Comparison of ENCODE assay signal across 27 mouse cellular contexts in genomic region chr13:118721668-118722067, GRCm38 (mm10). TPM values are rescaled to one million over a fixed set of nuclear protein-coding genes. Genes with fewer than 3 reads are reported as not detected.
DNase-seq lines count a peak whose midpoint lies in the region; ATAC-seq lines count a peak whose summit lies in the region.
"Had no signal": no experiment of that assay in that cellular context is flagged by ENCODE, and none has a peak within 500 bp of the region (broad histone marks: within the 10 kb centered on the region; RNA-seq: fewer than 3 reads in every experiment).

No protein-coding gene starts in this region.

- H3K9ac ChIP-seq in kidney, embryonic 16.5 days (replicated peaks; ENCODE audit: low read length), result no peak overlapping the region
- no peak overlapping the region for H3K9ac ChIP-seq in neural tube, embryonic 12.5 days
- H3K9ac ChIP-seq: embryonic facial prominence, embryonic 12.5 days; embryonic facial prominence, embryonic 15.5 days; forebrain, postnatal 0 days; heart, embryonic 12.5 days; heart, embryonic 15.5 days; hindbrain, embryonic 13.5 days had no signal

- no peaks in the 10 kb centered on the region for H3K36me3 ChIP-seq in kidney, embryonic 16.5 days (ENCODE audit: insufficient read depth, low read length)
- H3K36me3 ChIP-seq in neural tube, embryonic 12.5 days, result no peaks in the 10 kb centered on the region
- H3K36me3 ChIP-seq: embryonic facial prominence, embryonic 12.5 days; embryonic facial prominence, embryonic 15.5 days; heart, embryonic 12.5 days; heart, embryonic 15.5 days; hindbrain, embryonic 10.5 days; hindbrain, embryonic 13.5 days had no signal

- WGBS in kidney, embryonic 16.5 days, result 21% methylated on average over 1 of the region's 1 CpGs
- 25% methylated on average over 1 of the region's 1 CpGs for whole genome bisulfite sequencing in neural tube, embryonic 12.5 days

- H3K4me3 ChIP-seq in kidney, embryonic 16.5 days (ENCODE audit: low read length), result no peak overlapping the region
- no peak overlapping the region for H3K4me3 ChIP-seq in neural tube, embryonic 12.5 days
- H3K4me3 ChIP-seq: embryonic facial prominence, embryonic 12.5 days; embryonic facial prominence, embryonic 15.5 days; heart, embryonic 12.5 days; heart, embryonic 15.5 days; hindbrain, embryonic 10.5 days; hindbrain, embryonic 13.5 days had no signal

- no peak overlapping the region for H3K27ac ChIP-seq in kidney, embryonic 16.5 days (ENCODE audit: low read length)
- H3K27ac ChIP-seq in neural tube, embryonic 12.5 days, result no peak overlapping the region
- H3K27ac ChIP-seq: embryonic facial prominence, embryonic 12.5 days; embryonic facial prominence, embryonic 15.5 days; heart, embryonic 15.5 days; hindbrain, embryonic 10.5 days; hindbrain, embryonic 13.5 days had no signal

- peak; percentile 35; the same call in 1 of the 2 replicates for ATAC-seq in kidney, embryonic 16.5 days (ENCODE audit: low FRiP score, low TSS enrichment)
- ATAC-seq in neural tube, embryonic 12.5 days (ENCODE audit: low FRiP score, low read depth), result 0 out of 2 replicates have a peak, but pooled peaks have one; percentile 44
- ATAC-seq: activated CD4-positive, CD25-positive, alpha-beta regulatory T cell, adult 4 months; forebrain, embryonic 14.5 days; forebrain, postnatal 0 days; hindbrain, embryonic 16.5 days had no signal

- no peaks in the 10 kb centered on the region for H3K9me3 ChIP-seq in kidney, embryonic 16.5 days (ENCODE audit: low read length)
- no peaks in the 10 kb centered on the region for H3K9me3 ChIP-seq in neural tube, embryonic 12.5 days
- H3K9me3 ChIP-seq: embryonic facial prominence, embryonic 12.5 days; embryonic facial prominence, embryonic 15.5 days; heart, embryonic 12.5 days; heart, embryonic 15.5 days; hindbrain, embryonic 10.5 days; hindbrain, embryonic 13.5 days had no signal

- H3K4me2 ChIP-seq in kidney, embryonic 16.5 days (replicated peaks; ENCODE audit: low read depth, low read length), result no peak overlapping the region
- no peak overlapping the region for H3K4me2 ChIP-seq in neural tube, embryonic 12.5 days (replicated peaks)
- H3K4me2 ChIP-seq: embryonic facial prominence, embryonic 12.5 days; embryonic facial prominence, embryonic 15.5 days; heart, embryonic 12.5 days; heart, embryonic 15.5 days; hindbrain, embryonic 13.5 days had no signal

- no peaks in the 10 kb centered on the region for H3K4me1 ChIP-seq in kidney, embryonic 16.5 days (ENCODE audit: insufficient read depth, low read length)
- no peaks in the 10 kb centered on the region for H3K4me1 ChIP-seq in neural tube, embryonic 12.5 days
- H3K4me1 ChIP-seq: embryonic facial prominence, embryonic 12.5 days; embryonic facial prominence, embryonic 15.5 days; heart, embryonic 12.5 days; heart, embryonic 15.5 days; hindbrain, embryonic 13.5 days had no signal

- DNase-seq in embryo, embryonic 10 days (ENCODE audit: low spot score), result peak; percentile 38
- no peak for DNase-seq in embryo, embryonic 9.5 days (ENCODE audit: extremely low spot score)
- DNase-seq in kidney, adult 11 months, result no peak
- no peak for DNase-seq in neural tube, embryonic 10.5 days (ENCODE audit: extremely low spot score, low spot score)
- peak; percentile 34 for DNase-seq in mesoderm, embryonic 11.5 days (ENCODE audit: low read depth, low spot score)
- no peak for DNase-seq in left cerebral cortex, adult 11 months (ENCODE audit: low spot score)
- DNase-seq: adrenal gland, postnatal 10 days; adrenal gland, postnatal 36 days; cerebellum, adult 18-20 months; cerebellum, adult 9-10 months; cerebellum, postnatal 14 days; forebrain, postnatal 0 days; gastrocnemius, postnatal 25 days; heart, adult 18-20 months; heart, postnatal 10 days; heart, postnatal 36 days had no signal

- no peaks in the 10 kb centered on the region for H3K27me3 ChIP-seq in kidney, embryonic 16.5 days (ENCODE audit: insufficient read depth, low read length)
- peaks cover 2% of the 10 kb centered on the region; the same call in 1 of the 2 replicates for H3K27me3 ChIP-seq in neural tube, embryonic 12.5 days (replicated peaks)
- H3K27me3 ChIP-seq: embryonic facial prominence, embryonic 12.5 days; embryonic facial prominence, embryonic 15.5 days had no signal

RNA-seq across cellular contexts. Expression of gene Fgf10, which starts 52.1 kb away (rescaled TPM):
- 4.3 and 5.4 TPM in 2 replicates for polyA plus RNA-seq in kidney, embryonic 16.5 days (2015; fragmentation: Nextera tagmentation; extraction: Ambion mirVana)
- polyA plus RNA-seq in neural tube, embryonic 12.5 days (2016; fragmentation: Nextera tagmentation; extraction: Ambion mirVana), result 1.1 and 1.3 TPM in 2 replicates
- polyA plus RNA-seq: activated CD4-positive, CD25-positive, alpha-beta regulatory T cell, adult 4 months had no signal

Comparison
In these comparisons a context has a peak if more than half of its experiments do, and no peak if none do; other contexts are left out.
1. DNase-seq: peak in embryo, embryonic 10 days (single experiment) and mesoderm, embryonic 11.5 days (single experiment); none in embryo, embryonic 9.5 days (single experiment), kidney, adult 11 months (single experiment), neural tube, embryonic 10.5 days (single experiment) and left cerebral cortex, adult 11 months (single experiment).